Mouse (Mus musculus): Measurements from ENCODE around the gene Naaladl1.

DNA sequence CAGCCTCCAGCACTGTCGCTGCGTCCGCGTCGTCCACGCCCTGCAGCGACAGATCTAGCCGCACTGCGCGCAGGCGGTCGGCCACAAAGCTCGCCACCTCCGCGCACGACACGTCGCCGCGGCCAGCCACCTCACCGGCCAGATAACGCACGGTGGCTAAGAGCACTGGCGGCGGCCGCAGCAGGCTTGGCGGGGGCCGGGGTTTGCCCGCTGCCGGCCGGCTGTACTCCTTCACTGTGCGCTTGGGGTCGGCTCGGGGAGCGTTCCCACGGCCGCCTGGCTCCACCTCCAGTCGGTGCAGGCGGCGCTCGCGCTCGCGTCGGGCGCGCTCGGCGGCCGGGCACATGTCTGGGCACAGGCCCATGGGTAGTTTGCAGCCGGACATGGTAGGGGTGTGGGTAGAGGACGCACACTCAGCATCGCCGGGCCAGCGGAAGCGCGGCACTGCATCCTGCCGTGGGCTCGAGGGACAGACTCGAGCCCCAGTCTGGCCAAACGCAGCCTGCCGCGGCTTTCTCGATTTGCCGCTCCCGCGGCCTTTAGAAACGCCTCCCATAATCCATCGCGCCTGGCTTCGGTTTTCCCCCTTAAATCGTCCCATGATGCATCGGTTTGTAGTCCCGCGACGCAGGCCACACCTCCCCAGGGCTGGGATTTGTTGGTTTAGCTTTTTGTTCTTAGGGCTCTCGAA lies 12.5 kb downstream of the Naaladl1 start, which contains the start of gene Sac3d1:
- TF ChIP-seq POLR2A (IDR thresholded peaks at IDR 0.05; ENCODE audit: extremely low read depth, insufficient read depth, low read length) (peak; percentile 81), CTCF (IDR thresholded peaks at IDR 0.05; ENCODE audit: extremely low read depth, insufficient read depth, low read length) (no peak)
